ENCODE assay signal across 16 mouse cellular contexts in genomic region chr4:85790226-85790625, GRCm38 (mm10).
A peak's percentile ranks its signal among the peaks of the same experiment; 100 is the strongest.
DNase-seq lines count a peak whose midpoint lies in the region; ATAC-seq and TF ChIP-seq lines count a peak whose summit lies in the region.
"Had no signal": no experiment of that assay in that cellular context is flagged by ENCODE, and none has a peak within 500 bp of the region (broad histone marks: within the 10 kb centered on the region; RNA-seq: fewer than 3 reads in every experiment).

No protein-coding gene starts in this region.

- 52% methylated on average over 2 of the region's 2 CpGs for WGBS in kidney, embryonic 15.5 days
- 51% methylated on average over 2 of the region's 2 CpGs for WGBS in liver, embryonic 11.5 days

- no peaks in the 10 kb centered on the region for H3K9me3 ChIP-seq in kidney, embryonic 15.5 days (replicated peaks)
- no peaks in the 10 kb centered on the region for H3K9me3 ChIP-seq in MEL (replicated peaks; ENCODE audit: insufficient read depth, low read length)
- no peaks in the 10 kb centered on the region for H3K9me3 ChIP-seq in liver, embryonic 11.5 days (ENCODE audit: control insufficient read depth, low read length)
- H3K9me3 ChIP-seq: embryonic facial prominence, embryonic 13.5 days; heart, embryonic 12.5 days; hindbrain, embryonic 12.5 days; stomach, embryonic 15.5 days had no signal

- DNase-seq in kidney, adult 11 months = no peak
- peak; percentile 13 for DNase-seq in 416B (ENCODE audit: low read depth)
- DNase-seq in MEL (ENCODE audit: low read depth, low spot score) = peak; percentile 14
- DNase-seq in forelimb bud, embryonic 11.5 days (ENCODE audit: low read depth, low spot score) = peak; percentile 38
- DNase-seq in liver, embryonic 11.5 days (ENCODE audit: low spot score) = no peak
- no peak for DNase-seq in cerebellum, adult 11-12 months
- DNase-seq: cerebellum, adult 8-10 months; thymus, postnatal 4 days had no signal

- TF ChIP-seq EP300 in MEL (IDR thresholded peaks at IDR 0.05; ENCODE audit: low read depth in 1 of 2, low read length in 2 of 2) = no peak

- ATAC-seq in kidney, embryonic 15.5 days (replicated peaks; ENCODE audit: low FRiP score) = 0 out of 2 replicates have a peak, but pooled peaks have one; percentile 56
- ATAC-seq in liver, embryonic 11.5 days (replicated peaks; ENCODE audit: low FRiP score) = no peak
- ATAC-seq: forebrain, embryonic 14.5 days had no signal

- no peaks in the 10 kb centered on the region for H3K36me3 ChIP-seq in kidney, embryonic 15.5 days
- no peaks in the 10 kb centered on the region for H3K36me3 ChIP-seq in MEL (ENCODE audit: control insufficient read depth in 1 of 2, insufficient read depth in 2 of 2, low read length in 2 of 2)
- H3K36me3 ChIP-seq in liver, embryonic 11.5 days (ENCODE audit: control insufficient read depth, insufficient read depth, low read length) = no peaks in the 10 kb centered on the region
- H3K36me3 ChIP-seq: embryonic facial prominence, embryonic 13.5 days; heart, embryonic 12.5 days; hindbrain, embryonic 12.5 days; stomach, embryonic 15.5 days had no signal

- TF ChIP-seq RAD21 in MEL (IDR thresholded peaks at IDR 0.05; ENCODE audit: low read depth, low read length) = no peak

- H3K4me1 ChIP-seq in kidney, embryonic 15.5 days = no peaks in the 10 kb centered on the region
- no peaks in the 10 kb centered on the region for H3K4me1 ChIP-seq in MEL (ENCODE audit: control insufficient read depth in 1 of 2, insufficient read depth in 2 of 2, low read length in 2 of 2)
- no peaks in the 10 kb centered on the region for H3K4me1 ChIP-seq in liver, embryonic 11.5 days (replicated peaks; ENCODE audit: control insufficient read depth, insufficient read depth, low read length)
- H3K4me1 ChIP-seq: embryonic facial prominence, embryonic 13.5 days; heart, embryonic 12.5 days; hindbrain, embryonic 12.5 days; stomach, embryonic 15.5 days had no signal

- H3K79me2 ChIP-seq in MEL (ENCODE audit: control insufficient read depth, insufficient read depth, low read length, poor library complexity) = no peaks in the 10 kb centered on the region

- no peaks in the 10 kb centered on the region for H3K27me3 ChIP-seq in kidney, embryonic 15.5 days
- H3K27me3 ChIP-seq in MEL (ENCODE audit: control insufficient read depth in 1 of 2, insufficient read depth in 2 of 2, low read length in 2 of 2) = no peaks in the 10 kb centered on the region
- no peaks in the 10 kb centered on the region for H3K27me3 ChIP-seq in liver, embryonic 11.5 days (replicated peaks; ENCODE audit: control insufficient read depth, insufficient read depth, low read length)
- H3K27me3 ChIP-seq: CH12.LX; heart, embryonic 12.5 days; stomach, embryonic 15.5 days had no signal

- H3K4me2 ChIP-seq in kidney, embryonic 15.5 days = no peak overlapping the region
- H3K4me2 ChIP-seq in liver, embryonic 11.5 days = no peak overlapping the region
- H3K4me2 ChIP-seq: embryonic facial prominence, embryonic 13.5 days; heart, embryonic 12.5 days; hindbrain, embryonic 12.5 days; stomach, embryonic 15.5 days had no signal

- no peak overlapping the region for H3K9ac ChIP-seq in kidney, embryonic 15.5 days
- no peak overlapping the region for H3K9ac ChIP-seq in MEL (ENCODE audit: control insufficient read depth, low read depth, low read length, poor library complexity, severe bottlenecking)
- H3K9ac ChIP-seq in liver, embryonic 11.5 days (ENCODE audit: low read depth, low read length) = no peak overlapping the region
- H3K9ac ChIP-seq: embryonic facial prominence, embryonic 13.5 days; heart, embryonic 12.5 days; hindbrain, embryonic 12.5 days; stomach, embryonic 15.5 days had no signal

- H3K27ac ChIP-seq in kidney, embryonic 15.5 days = no peak overlapping the region
- H3K27ac ChIP-seq in MEL (ENCODE audit: control insufficient read depth, low read depth, low read length) = no peak overlapping the region
- H3K27ac ChIP-seq in liver, embryonic 11.5 days (ENCODE audit: low read depth, low read length) = no peak overlapping the region
- H3K27ac ChIP-seq: embryonic facial prominence, embryonic 13.5 days; hindbrain, embryonic 12.5 days; macrophage; stomach, embryonic 15.5 days had no signal

- H3K4me3 ChIP-seq in kidney, embryonic 15.5 days (replicated peaks) = no peak overlapping the region
- no peak overlapping the region for H3K4me3 ChIP-seq in MEL (ENCODE audit: control insufficient read depth in 1 of 2, insufficient read depth in 1 of 2, low read depth in 2 of 2, low read length in 2 of 2)
- no peak overlapping the region for H3K4me3 ChIP-seq in liver, embryonic 11.5 days (ENCODE audit: low read depth, low read length)
- H3K4me3 ChIP-seq: embryonic facial prominence, embryonic 13.5 days; heart, embryonic 12.5 days; hindbrain, embryonic 12.5 days; stomach, embryonic 15.5 days had no signal

- no peak for TF ChIP-seq POLR2A in MEL (IDR thresholded peaks at IDR 0.05; ENCODE audit: control insufficient read depth in 1 of 2, insufficient read depth in 1 of 2, low read depth in 1 of 2, low read length in 2 of 2, poor library complexity in 1 of 2)

- TF ChIP-seq CTCF in MEL (IDR thresholded peaks at IDR 0.05 in 2 of 3, conservative IDR thresholded peaks at IDR 0.05 in 1 of 3; ENCODE audit: control insufficient read depth in 1 of 3, insufficient read depth in 1 of 3, low read depth in 2 of 3, low read length in 3 of 3, poor library complexity in 1 of 3, severe bottlenecking in 1 of 3) = no peak

TF ChIP-seq in MEL, 35 proteins besides CTCF, POLR2A, EP300 and RAD21:
- TF ChIP-seq ETS1 (IDR thresholded peaks at IDR 0.05; ENCODE audit: low read depth, low read length) (no peak), ZMIZ1 (IDR thresholded peaks at IDR 0.05; ENCODE audit: low read depth, low read length) (no peak), KAT2A (conservative IDR thresholded peaks at IDR 0.05; ENCODE audit: low read depth, low read length) (no peak), ZC3H11A (IDR thresholded peaks at IDR 0.05; ENCODE audit: low read depth, low read length) (no peak), SMC3 (IDR thresholded peaks at IDR 0.05; ENCODE audit: low read depth, low read length) (no peak), POLR2AphosphoS5 (IDR thresholded peaks at IDR 0.05; ENCODE audit: borderline replicate concordance, low read depth, low read length) (no peak), SIN3A (IDR thresholded peaks at IDR 0.05; ENCODE audit: low read length) (no peak), MAZ (IDR thresholded peaks at IDR 0.05; ENCODE audit: low read depth, low read length) (no peak), TBP (IDR thresholded peaks at IDR 0.05; ENCODE audit: low read depth, low read length) (no peak), NELFE (IDR thresholded peaks at IDR 0.05; ENCODE audit: low read depth, low read length) (no peak), E2F4 (IDR thresholded peaks at IDR 0.05; ENCODE audit: borderline replicate concordance, low read depth, low read length) (no peak), ELF1 (IDR thresholded peaks at IDR 0.05; ENCODE audit: low read depth, low read length) (no peak)
TF ChIP-seq in MEL: peak in this region for 0.

Comparison
In these comparisons a context has a peak if more than half of its experiments do, and no peak if none do; other contexts are left out.
1. DNase-seq: peak in 416B (single experiment), MEL (single experiment) and forelimb bud, embryonic 11.5 days (single experiment); none in kidney, adult 11 months (single experiment), liver, embryonic 11.5 days (single experiment) and cerebellum, adult 11-12 months (single experiment).